Mouse (Mus musculus): Measurements from ENCODE around the gene Gpx3.

- no peak for TF ChIP-seq CTCF (IDR thresholded peaks at IDR 0.05; ENCODE audit: control insufficient read depth, insufficient read depth, insufficient read length)
- no peak for TF ChIP-seq MYOD1 (IDR thresholded peaks at IDR 0.05; ENCODE audit: control insufficient read depth, insufficient read length, low read depth)
- TF ChIP-seq USF1 (IDR thresholded peaks at IDR 0.05; ENCODE audit: low read depth), result no peak
- no peak for TF ChIP-seq MYOG (IDR thresholded peaks at IDR 0.05; ENCODE audit: control insufficient read depth, extremely low read depth, insufficient read length)
Observed at GRCm38 (mm10) chr11:54932540-54932939, 30.3 kb downstream of the Gpx3 start.

All from C2C12 (cell line).